14 mouse cellular contexts compared by ENCODE assay signal in genomic region chr2:93200681-93201340, GRCm38 (mm10). TPM values are rescaled to one million over a fixed set of nuclear protein-coding genes. Genes with fewer than 3 reads are reported as not detected.
DNase-seq lines count a peak whose midpoint lies in the region; ATAC-seq and TF ChIP-seq lines count a peak whose summit lies in the region.
"Had no signal": no experiment of that assay in that cellular context is flagged by ENCODE, and none has a peak within 500 bp of the region (broad histone marks: within the 10 kb centered on the region; RNA-seq: fewer than 3 reads in every experiment).

No protein-coding gene starts in this region.

- no peak for TF ChIP-seq CTCF in kidney, adult 2 months (conservative IDR thresholded peaks at IDR 0.05; ENCODE audit: insufficient read depth, insufficient read length, low read depth, low read length)
- TF ChIP-seq CTCF in CH12.LX (conservative IDR thresholded peaks at IDR 0.05 in 1 of 2, IDR thresholded peaks at IDR 0.05 in 1 of 2; ENCODE audit: low read depth in 2 of 2, low read length in 2 of 2), result no peak

- ATAC-seq in forebrain, embryonic 12.5 days (ENCODE audit: low FRiP score), result no peak
- no peak for ATAC-seq in forebrain, embryonic 16.5 days
- ATAC-seq in hindbrain, embryonic 12.5 days (ENCODE audit: low FRiP score), result no peak

- H3K9me3 ChIP-seq in forebrain, embryonic 12.5 days, result no peaks in the 10 kb centered on the region
- no peaks in the 10 kb centered on the region for H3K9me3 ChIP-seq in forebrain, embryonic 16.5 days (ENCODE audit: control insufficient read depth, low read length)
- no peaks in the 10 kb centered on the region for H3K9me3 ChIP-seq in CH12.LX (replicated peaks; ENCODE audit: low read length)
- H3K9me3 ChIP-seq in hindbrain, embryonic 12.5 days (replicated peaks), result no peaks in the 10 kb centered on the region
- H3K9me3 ChIP-seq: hindbrain, embryonic 15.5 days; kidney, embryonic 15.5 days; liver, embryonic 13.5 days had no signal

- H3K27ac ChIP-seq in forebrain, embryonic 12.5 days, result peak overlapping the region; percentile 42; the same call in 1 of the 2 replicates
- H3K27ac ChIP-seq in forebrain, embryonic 16.5 days (ENCODE audit: low read length), result no peak overlapping the region
- H3K27ac ChIP-seq in kidney, adult 2 months (ENCODE audit: insufficient read depth, low read depth, low read length), result no peak overlapping the region
- H3K27ac ChIP-seq in CH12.LX (ENCODE audit: insufficient read depth, low read depth), result 0 out of 2 replicates have a peak overlapping the region, but pooled peaks have one; percentile 65
- H3K27ac ChIP-seq in hindbrain, embryonic 12.5 days, result peak overlapping the region; percentile 53; the same call in 1 of the 2 replicates
- H3K27ac ChIP-seq: hindbrain, embryonic 15.5 days; liver, embryonic 13.5 days had no signal

- no peaks in the 10 kb centered on the region for H3K27me3 ChIP-seq in forebrain, embryonic 12.5 days
- no peaks in the 10 kb centered on the region for H3K27me3 ChIP-seq in forebrain, embryonic 16.5 days (replicated peaks; ENCODE audit: control insufficient read depth, insufficient read depth, low read length)
- no peaks in the 10 kb centered on the region for H3K27me3 ChIP-seq in kidney, adult 2 months (replicated peaks; ENCODE audit: control insufficient read depth, insufficient read depth, low read length)
- peaks cover 79% of the 10 kb centered on the region for H3K27me3 ChIP-seq in CH12.LX (replicated peaks)
- H3K27me3 ChIP-seq in hindbrain, embryonic 12.5 days, result no peaks in the 10 kb centered on the region
- H3K27me3 ChIP-seq: hindbrain, embryonic 15.5 days; kidney, embryonic 15.5 days had no signal

- in situ Hi-C loops in CH12.LX (cut with MboI; ENCODE audit: low pct_ligation_motif_present, low pct_unique_long_range_greater_than_20kb, low sequenced_read_pairs), result loop anchor here (25.0 kb wide), 1 partner anchor 561 kb away; no protein-coding TSS in a partner anchor

- peak; percentile 40 for DNase-seq in kidney, postnatal 10 days
- no peak for DNase-seq in kidney, adult 2 months
- DNase-seq in CH12.LX (ENCODE audit: extremely low read depth), result no peak
- DNase-seq in urinary bladder, postnatal 36 days (ENCODE audit: low spot score in 2 of 2), result no peak
- no peak for DNase-seq in T-cell, adult 2 months (ENCODE audit: low spot score)
- DNase-seq: cerebellum, adult 8-10 months; layer of hippocampus, adult 9-11 months; liver, embryonic 13.5 days; lung, postnatal 10 days had no signal

- H3K79me2 ChIP-seq in CH12.LX (replicated peaks; ENCODE audit: control insufficient read depth, extremely low read depth, insufficient read depth, poor library complexity, severe bottlenecking), result no peaks in the 10 kb centered on the region

- WGBS in forebrain, embryonic 12.5 days, result 77% methylated on average over 10 of the region's 10 CpGs
- 49% methylated on average over 10 of the region's 10 CpGs for WGBS in forebrain, embryonic 16.5 days
- WGBS in kidney, adult 2 months, result 55% methylated on average over 10 of the region's 10 CpGs
- 74% methylated on average over 10 of the region's 10 CpGs for WGBS in hindbrain, embryonic 12.5 days

- H3K4me2 ChIP-seq in forebrain, embryonic 12.5 days, result no peak overlapping the region
- H3K4me2 ChIP-seq in forebrain, embryonic 16.5 days (ENCODE audit: low read length), result no peak overlapping the region
- no peak overlapping the region for H3K4me2 ChIP-seq in CH12.LX (ENCODE audit: insufficient read depth, low read depth, poor library complexity, severe bottlenecking)
- H3K4me2 ChIP-seq in hindbrain, embryonic 12.5 days (replicated peaks), result no peak overlapping the region
- H3K4me2 ChIP-seq: hindbrain, embryonic 15.5 days; kidney, embryonic 15.5 days; liver, embryonic 13.5 days had no signal

- H3K36me3 ChIP-seq in forebrain, embryonic 12.5 days (replicated peaks), result peaks cover 74% of the 10 kb centered on the region
- peaks cover 5% of the 10 kb centered on the region for H3K36me3 ChIP-seq in forebrain, embryonic 16.5 days (ENCODE audit: control insufficient read depth, insufficient read depth)
- no peaks in the 10 kb centered on the region for H3K36me3 ChIP-seq in kidney, adult 2 months (ENCODE audit: control insufficient read depth, insufficient read depth, low read length)
- H3K36me3 ChIP-seq in CH12.LX (replicated peaks in 1 of 2; ENCODE audit: control insufficient read depth in 1 of 2, insufficient read depth in 1 of 2, low read length in 1 of 2), result peaks cover 0 to 4% of the 10 kb centered on the region in 2 experiments
- H3K36me3 ChIP-seq in hindbrain, embryonic 12.5 days, result peaks cover 67% of the 10 kb centered on the region
- H3K36me3 ChIP-seq: liver, embryonic 13.5 days had no signal

- H3K9ac ChIP-seq in forebrain, embryonic 12.5 days, result no peak overlapping the region
- no peak overlapping the region for H3K9ac ChIP-seq in forebrain, embryonic 16.5 days (replicated peaks; ENCODE audit: low read depth, low read length)
- H3K9ac ChIP-seq in CH12.LX (ENCODE audit: insufficient read depth, low read depth), result no peak overlapping the region
- no peak overlapping the region for H3K9ac ChIP-seq in hindbrain, embryonic 12.5 days
- H3K9ac ChIP-seq: hindbrain, embryonic 15.5 days; kidney, embryonic 15.5 days; liver, embryonic 13.5 days had no signal

- no peak overlapping the region for H3K4me3 ChIP-seq in forebrain, embryonic 12.5 days (replicated peaks)
- H3K4me3 ChIP-seq in forebrain, embryonic 16.5 days (replicated peaks; ENCODE audit: low read length), result no peak overlapping the region
- no peak overlapping the region for H3K4me3 ChIP-seq in kidney, adult 2 months (ENCODE audit: insufficient read depth, low read depth, low read length)
- H3K4me3 ChIP-seq in CH12.LX (replicated peaks in 1 of 3; ENCODE audit: low read depth in 2 of 3, low read length in 2 of 3, poor library complexity in 1 of 3), result peak overlapping the region in 1 of 3 experiments; percentile 12
- no peak overlapping the region for H3K4me3 ChIP-seq in hindbrain, embryonic 12.5 days
- H3K4me3 ChIP-seq: hindbrain, embryonic 15.5 days; kidney, embryonic 15.5 days; liver, embryonic 13.5 days had no signal

- no peak for TF ChIP-seq POLR2A in kidney, adult 2 months (IDR thresholded peaks at IDR 0.05; ENCODE audit: low read depth, low read length)
- no peak for TF ChIP-seq POLR2A in CH12.LX (IDR thresholded peaks at IDR 0.05; ENCODE audit: low read depth, low read length)

- H3K4me1 ChIP-seq in forebrain, embryonic 12.5 days, result peaks cover 14% of the 10 kb centered on the region
- H3K4me1 ChIP-seq in forebrain, embryonic 16.5 days (replicated peaks; ENCODE audit: control insufficient read depth, insufficient read depth, low read length), result peaks cover 11% of the 10 kb centered on the region; the same call in 1 of the 2 replicates
- no peaks in the 10 kb centered on the region for H3K4me1 ChIP-seq in kidney, adult 2 months (ENCODE audit: control insufficient read depth, insufficient read depth, low read length)
- H3K4me1 ChIP-seq in CH12.LX (ENCODE audit: control insufficient read depth in 1 of 2, insufficient read depth in 2 of 2), result peaks cover 11 to 24% of the 10 kb centered on the region in 2 experiments
- H3K4me1 ChIP-seq in hindbrain, embryonic 12.5 days, result peaks cover 45% of the 10 kb centered on the region

- TF ChIP-seq EP300 in CH12.LX (IDR thresholded peaks at IDR 0.05; ENCODE audit: low read length), result no peak

- no peak for TF ChIP-seq RAD21 in CH12.LX (IDR thresholded peaks at IDR 0.05; ENCODE audit: low read depth, low read length)

- dilution Hi-C loops in CH12.LX (cut with MboI; ENCODE audit: extremely low pct_ligation_motif_present, extremely low pct_unique_long_range_greater_than_20kb, low sequenced_read_pairs), result no loop called here

TF ChIP-seq in CH12.LX, 34 proteins besides CTCF, POLR2A, EP300 and RAD21:
- TF ChIP-seq NELFE (IDR thresholded peaks at IDR 0.05; ENCODE audit: low read depth, low read length) (no peak), RCOR1 (conservative IDR thresholded peaks at IDR 0.05; ENCODE audit: low read depth, low read length) (no peak), BHLHE40 (IDR thresholded peaks at IDR 0.05; ENCODE audit: low read depth, low read length) (no peak)

RNA-seq across cellular contexts. Expression of gene Trp53i11, which starts 13.5 kb away (rescaled TPM):
- polyA plus RNA-seq in forebrain, embryonic 12.5 days (2016; fragmentation: Nextera tagmentation; extraction: Ambion mirVana), result 106 and 137 TPM in 2 replicates
- 107 and 110 TPM in 2 replicates for polyA plus RNA-seq in forebrain, embryonic 16.5 days (2015; fragmentation: Nextera tagmentation; extraction: Ambion mirVana)
- 18.1 and 18.3 TPM in 2 replicates for polyA plus RNA-seq in kidney, adult 2 months (2012; rRNA removed)
- total RNA-seq in CH12.LX (2012; rRNA removed), result 17.4 and 32.1 TPM in 2 replicates
- total RNA-seq in CH12.LX (2014; rRNA removed), result 0.36 and 0.49 TPM in 2 replicates
- polyA plus RNA-seq in CH12.LX (2012; ENCODE audit: insufficient read length, low read depth), result 0.50 and 0.73 TPM in 2 replicates
- polyA plus RNA-seq in hindbrain, embryonic 12.5 days (2016; fragmentation: Nextera tagmentation; extraction: Ambion mirVana), result 142 and 180 TPM in 2 replicates

Comparison
In these comparisons a context has a peak if more than half of its experiments do, and no peak if none do; other contexts are left out.
1. H3K27ac ChIP-seq: peak in forebrain, embryonic 12.5 days (single experiment), CH12.LX (single experiment) and hindbrain, embryonic 12.5 days (single experiment); none in forebrain, embryonic 16.5 days (single experiment) and kidney, adult 2 months (single experiment).
2. RNA of gene Trp53i11, which starts 13.5 kb away (polyA plus RNA-seq): 142 to 180 TPM in hindbrain, embryonic 12.5 days, 107 to 110 TPM in forebrain, embryonic 16.5 days, 106 to 137 TPM in forebrain, embryonic 12.5 days and 18.1 to 18.3 TPM in kidney, adult 2 months; 0.50 to 0.73 TPM in CH12.LX; every median in the first group is over 10 times any median in the second.